Mouse (Mus musculus) bone marrow, adult 2 months (tissue): ENCODE measurements around the gene Hoxa4.

Experiments used
- CTCF ChIP-seq: fragments of 200-500 bp; IDR thresholded peaks from 2 replicates; pipeline ENCODE4 v1.5.1; 2011; ENCODE audit warnings: low read length, control low read depth; ENCODE audit not compliant: control insufficient read depth, insufficient read depth
- POLR2A ChIP-seq: fragments of 200-500 bp; IDR thresholded peaks from 2 replicates; pipeline ENCODE4 v1.6.1; 2011; ENCODE audit warnings: low read depth, mild to moderate bottlenecking, control low read depth, low read length, borderline replicate concordance; ENCODE audit not compliant: control insufficient read depth

GRCm38 (mm10) chr6:52162611-52163365, 28.8 kb downstream of the Hoxa4 start:
- no peak for TF ChIP-seq CTCF
- no peak for TF ChIP-seq POLR2A
